Mouse (Mus musculus): ENCODE data around the gene Stk26.

Stk26 gene

GRCm38 (mm10) chrX:50840847-50841560 is at the start of gene Stk26:
Gene Stk26, plus strand, starts transcription at chrX:50841047.
- DNase-seq (ENCODE audit: low read depth in 2 of 2, low spot score in 2 of 2), result peak; percentile 67 to 75

- DNase-seq (ENCODE audit: low read depth in 2 of 2, low spot score in 2 of 2), result no peak
These were observed 47.7 kb upstream of the Stk26 start for GRCm38 (mm10) chrX:50793005-50793680.

GRCm38 (mm10) chrX:50797798-50798197 is 43.0 kb upstream of the Stk26 start:
- DNase-seq (ENCODE audit: low read depth in 2 of 2, low spot score in 2 of 2), result no peak

- DNase-seq (ENCODE audit: low read depth in 2 of 2, low spot score in 2 of 2), result no peak
These were observed 42.3 kb upstream of the Stk26 start for GRCm38 (mm10) chrX:50798571-50798970.

GRCm38 (mm10) chrX:50799656-50800188 is 41.1 kb upstream of the Stk26 start:
- DNase-seq (ENCODE audit: low read depth in 2 of 2, low spot score in 2 of 2), result no peak

GRCm38 (mm10) chrX:50805654-50806053 is 35.2 kb upstream of the Stk26 start:
- DNase-seq (ENCODE audit: low read depth in 2 of 2, low spot score in 2 of 2), result peak; percentile 13 to 46

- DNase-seq (ENCODE audit: low read depth in 2 of 2, low spot score in 2 of 2), result no peak
These were observed 17.0 kb upstream of the Stk26 start for GRCm38 (mm10) chrX:50823856-50824255.

GRCm38 (mm10) chrX:50835592-50835991 is 5.3 kb upstream of the Stk26 start:
- no peak for DNase-seq (ENCODE audit: low read depth in 2 of 2, low spot score in 2 of 2)

GRCm38 (mm10) chrX:50836029-50836691 is 4.7 kb upstream of the Stk26 start:
- peak; percentile 52 to 54 for DNase-seq (ENCODE audit: low read depth in 2 of 2, low spot score in 2 of 2)

GRCm38 (mm10) chrX:50841587-50841986 is 740 bp downstream of the Stk26 start:
- peak; percentile 30 to 46 for DNase-seq (ENCODE audit: low read depth in 2 of 2, low spot score in 2 of 2)

- peak; percentile 21 for DNase-seq (ENCODE audit: low read depth in 2 of 2, low spot score in 2 of 2)
These were observed 1.2 kb downstream of the Stk26 start for GRCm38 (mm10) chrX:50842046-50842445.

- no peak for DNase-seq (ENCODE audit: low read depth in 2 of 2, low spot score in 2 of 2)
These were observed 9.8 kb downstream of the Stk26 start for GRCm38 (mm10) chrX:50850428-50851184.

GRCm38 (mm10) chrX:50863771-50864170 is 22.9 kb downstream of the Stk26 start:
- DNase-seq (ENCODE audit: low read depth in 2 of 2, low spot score in 2 of 2), result no peak

GRCm38 (mm10) chrX:50864734-50865133 is 23.9 kb downstream of the Stk26 start:
- no peak for DNase-seq (ENCODE audit: low read depth in 2 of 2, low spot score in 2 of 2)

GRCm38 (mm10) chrX:50874246-50875002 is 33.6 kb downstream of the Stk26 start:
- DNase-seq (ENCODE audit: low read depth in 2 of 2, low spot score in 2 of 2), result peak; percentile 41 to 42

- DNase-seq (ENCODE audit: low read depth in 2 of 2, low spot score in 2 of 2), result no peak
These were observed 47.2 kb downstream of the Stk26 start for GRCm38 (mm10) chrX:50887999-50888398.

GRCm38 (mm10) chrX:50903497-50903896 is 62.6 kb downstream of the Stk26 start:
- no peak for DNase-seq (ENCODE audit: low read depth in 2 of 2, low spot score in 2 of 2)

GRCm38 (mm10) chrX:50909915-50910314 is 69.1 kb downstream of the Stk26 start:
- DNase-seq (ENCODE audit: low read depth in 2 of 2, low spot score in 2 of 2), result no peak

GRCm38 (mm10) chrX:50917389-50917788 is 76.5 kb downstream of the Stk26 start:
- DNase-seq (ENCODE audit: low read depth in 2 of 2, low spot score in 2 of 2), result no peak

GRCm38 (mm10) chrX:50918754-50919153 is 77.9 kb downstream of the Stk26 start:
- DNase-seq (ENCODE audit: low read depth in 2 of 2, low spot score in 2 of 2), result no peak
